Comparison of ENCODE assay signal across 37 mouse cellular contexts in genomic region chr16:32389841-32390240, GRCm38 (mm10). TPM values are rescaled to one million over a fixed set of nuclear protein-coding genes. Genes with fewer than 3 reads are reported as not detected.
"Had no signal": no experiment of that assay in that cellular context is flagged by ENCODE, and none has a peak within 500 bp of the region (broad histone marks: within the 10 kb centered on the region; RNA-seq: fewer than 3 reads in every experiment).

No protein-coding gene starts in this region.

- H3K4me2 ChIP-seq: heart, embryonic 12.5 days; hindbrain, embryonic 13.5 days; hindbrain, embryonic 15.5 days; kidney, embryonic 15.5 days; limb, embryonic 13.5 days; limb, embryonic 15.5 days; liver, embryonic 15.5 days had no signal

- H3K27me3 ChIP-seq: heart, embryonic 12.5 days; hindbrain, embryonic 13.5 days; hindbrain, embryonic 15.5 days; kidney, embryonic 15.5 days; limb, embryonic 13.5 days; limb, embryonic 15.5 days; liver, embryonic 15.5 days had no signal

- H3K9ac ChIP-seq: heart, embryonic 12.5 days; hindbrain, embryonic 13.5 days; hindbrain, embryonic 15.5 days; kidney, embryonic 15.5 days; limb, embryonic 13.5 days; limb, embryonic 15.5 days; liver, embryonic 15.5 days had no signal

- H3K27ac ChIP-seq: heart, embryonic 10.5 days; hindbrain, embryonic 13.5 days; hindbrain, embryonic 15.5 days; hindbrain, postnatal 0 days; kidney, embryonic 15.5 days; kidney, postnatal 0 days; limb, embryonic 13.5 days; limb, embryonic 15.5 days had no signal

- ATAC-seq: hindbrain, postnatal 0 days; intestine, embryonic 16.5 days had no signal

- DNase-seq: gastrocnemius, postnatal 14 days; gastrocnemius, postnatal 36 days; heart, adult 18-20 months; heart, postnatal 10 days; heart, postnatal 36 days; kidney, adult 11 months; kidney, adult 2 months; kidney, adult 9 months; kidney, postnatal 14 days; kidney, postnatal 36 days; layer of hippocampus, adult 9-11 months; layer of hippocampus, postnatal 36 days; left cerebral cortex, postnatal 4 days had no signal

- H3K4me3 ChIP-seq: heart, embryonic 10.5 days; heart, embryonic 12.5 days; hindbrain, embryonic 13.5 days; hindbrain, embryonic 15.5 days; kidney, embryonic 15.5 days; limb, embryonic 13.5 days; limb, embryonic 15.5 days; liver, embryonic 15.5 days had no signal

- H3K9me3 ChIP-seq: heart, embryonic 10.5 days; heart, embryonic 12.5 days; hindbrain, embryonic 13.5 days; hindbrain, embryonic 15.5 days; kidney, embryonic 15.5 days; limb, embryonic 13.5 days; limb, embryonic 15.5 days; liver, embryonic 15.5 days had no signal

- H3K4me1 ChIP-seq: heart, embryonic 10.5 days; heart, embryonic 12.5 days; hindbrain, embryonic 13.5 days; hindbrain, embryonic 15.5 days; kidney, embryonic 15.5 days; limb, embryonic 13.5 days; limb, embryonic 15.5 days had no signal

RNA-seq across cellular contexts. Expression of gene Tm4sf19, which starts 10.5 kb away (rescaled TPM):
- total RNA-seq: gastrocnemius, adult 18-20 months; gastrocnemius, adult 8-10 months; gastrocnemius, postnatal 14 days; gastrocnemius, postnatal 36 days; heart, adult 18-20 months; heart, adult 8-10 months; heart, postnatal 10 days; heart, postnatal 36 days; hematopoietic stem cell, adult 5-6 weeks; hindbrain, postnatal 0 days; layer of hippocampus, adult 18-20 months; layer of hippocampus, adult 8-10 months; layer of hippocampus, postnatal 14 days; left cerebral cortex, adult 18-20 months; left cerebral cortex, postnatal 4 days had no signal
- polyA plus RNA-seq: heart, embryonic 10.5 days; heart, embryonic 12.5 days; heart, embryonic 14.5 days; heart, embryonic 16.5 days; hindbrain, embryonic 11.5 days; hindbrain, embryonic 13.5 days; hindbrain, embryonic 15.5 days; hindbrain, postnatal 0 days; intestine, embryonic 14.5 days; intestine, embryonic 16.5 days; kidney, embryonic 15.5 days; kidney, postnatal 0 days; limb, embryonic 11.5 days; limb, embryonic 13.5 days; liver, embryonic 15.5 days had no signal
